Mouse (Mus musculus) embryonic facial prominence, embryonic 12.5 days (tissue): ENCODE results near the gene Cyp2w1. TPM values are rescaled to one million over a fixed set of nuclear protein-coding genes. Genes with fewer than 3 reads are reported as not detected.

Source experiments
- ATAC-seq: fragments of 200-750 bp; cut with Nextera tagmentation; 2 replicates; pipeline ENCODE4 v1.8.0; 2017; ENCODE audit not compliant: insufficient number of reproducible peaks, insufficient read depth, low FRiP score, low TSS enrichment
- H3K27ac ChIP-seq: fragments of 300-500 bp; sonication (generic); 2 replicates; pipeline ENCODE4 v1.5.1; 2016; ENCODE audit warnings: mild to moderate bottlenecking
- H3K27me3 ChIP-seq: fragments of 300-500 bp; sonication (generic); 2 replicates; pipeline ENCODE4 v1.6.1; 2016; ENCODE audit warnings: mild to moderate bottlenecking, moderate library complexity
- H3K36me3 ChIP-seq: fragments of 300-500 bp; sonication (generic); 2 replicates; pipeline ENCODE4 v1.6.1; 2016; ENCODE audit warnings: mild to moderate bottlenecking
- H3K4me1 ChIP-seq: fragments of 300-500 bp; sonication (generic); 2 replicates; pipeline ENCODE4 v1.6.1; 2016
- H3K4me2 ChIP-seq: fragments of 300-500 bp; sonication (generic); replicated peaks from 2 replicates; pipeline ENCODE4 v1.6.1; 2016; ENCODE audit warnings: mild to moderate bottlenecking, moderate library complexity
- H3K4me3 ChIP-seq: fragments of 300-500 bp; sonication (generic); 2 replicates; pipeline ENCODE4 v1.5.1; 2016; ENCODE audit warnings: mild to moderate bottlenecking
- H3K9ac ChIP-seq: fragments of 300-500 bp; sonication (generic); 2 replicates; pipeline ENCODE4 v1.6.1; 2016; ENCODE audit warnings: mild to moderate bottlenecking, moderate library complexity
- H3K9me3 ChIP-seq: fragments of 300-500 bp; sonication (generic); 2 replicates; pipeline ENCODE4 v1.6.1; 2016; ENCODE audit warnings: mild to moderate bottlenecking, moderate library complexity
- WGBS: fragments of 180-500 bp; shearing (Covaris S2); methylation state at CpG from one replicate; pipeline ENCODE4 v1.1.7; 2016; 5-methylcytosine and 5-hydroxymethylcytosine counted together
- microRNA counts: library from miRNA; unstranded; fragments of <30 nt; microRNA quantifications from one replicate; lab custom pipeline; 2017
- microRNA-seq: library from miRNA; unstranded; fragments of <30 nt; microRNA quantifications from one replicate; pipeline ENCODE4, GENCODE M21; 2017
- polyA plus RNA-seq: library from polyadenylated mRNA; unstranded; fragments of >200 nt; fragmentation: Nextera tagmentation; extraction: Ambion mirVana; gene quantifications from 2 replicates; pipeline ENCODE4 v1.2.1, GENCODE M21; 2016

Gene Cyp2w1
- polyA plus RNA-seq, 1 experiment from 2014 or later, result 2.6 TPM

DNA sequence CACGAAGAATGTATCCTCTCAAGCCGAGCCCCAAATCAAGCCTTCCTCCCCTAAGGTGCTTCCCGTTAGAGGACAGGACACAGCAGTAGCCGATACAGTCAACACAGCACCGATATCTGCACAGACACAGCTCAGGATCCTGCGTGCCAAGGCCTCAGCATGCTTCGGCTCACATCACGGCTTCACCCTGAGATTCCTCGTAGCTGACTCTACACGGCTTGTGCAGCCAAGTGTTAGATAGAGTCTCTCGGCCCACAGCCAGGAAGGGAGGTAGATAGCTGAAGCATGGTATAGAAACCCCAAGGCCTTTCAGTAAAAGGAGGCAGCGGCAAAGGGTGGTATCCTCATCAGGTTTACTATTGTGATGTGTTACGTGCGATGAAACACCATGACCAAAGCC lies 47.6 kb downstream of the Cyp2w1 start:
- Histone ChIP-seq H3K4me3 (no peak overlapping the region), H3K27me3 (no peaks in the 10 kb centered on the region), H3K9me3 (no peaks in the 10 kb centered on the region), H3K27ac (no peak overlapping the region), H3K4me2 (no peak overlapping the region), H3K4me1 (0 out of 2 replicates have a peak, but pooled peaks cover 1% of the 10 kb centered on the region), H3K36me3 (no peaks in the 10 kb centered on the region), H3K9ac (no peak overlapping the region)
- no peak for ATAC-seq
- 90% methylated on average over 14 of the region's 14 CpGs for WGBS

DNA sequence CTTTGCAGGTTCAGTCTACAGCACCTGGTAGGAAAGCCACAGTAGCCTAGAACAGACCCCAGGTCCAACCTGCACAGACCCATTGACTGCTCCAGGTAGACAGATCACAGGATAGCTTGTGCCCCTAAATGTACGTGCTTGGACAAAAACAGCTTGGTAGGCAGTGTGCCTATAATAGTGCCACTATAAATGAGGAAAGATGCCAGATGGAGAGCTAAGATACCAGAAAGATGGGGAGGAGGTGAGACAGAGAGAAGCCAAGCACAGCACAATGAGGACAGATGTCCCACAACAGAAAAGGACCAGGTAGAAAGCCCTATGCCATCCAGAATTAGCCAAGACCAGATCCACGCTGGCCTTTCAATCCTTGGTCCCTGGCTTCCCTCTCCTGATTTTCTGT lies 49.7 kb downstream of the Cyp2w1 start:
- Histone ChIP-seq H3K36me3 (no peaks in the 10 kb centered on the region), H3K27ac (no peak overlapping the region), H3K4me3 (no peak overlapping the region), H3K4me1 (peaks cover 17% of the 10 kb centered on the region; the same call in 1 of the 2 replicates), H3K9me3 (no peaks in the 10 kb centered on the region), H3K9ac (no peak overlapping the region), H3K4me2 (no peak overlapping the region), H3K27me3 (no peaks in the 10 kb centered on the region)
- 89% methylated on average over 2 of the region's 2 CpGs for WGBS
- no peak for ATAC-seq

DNA sequence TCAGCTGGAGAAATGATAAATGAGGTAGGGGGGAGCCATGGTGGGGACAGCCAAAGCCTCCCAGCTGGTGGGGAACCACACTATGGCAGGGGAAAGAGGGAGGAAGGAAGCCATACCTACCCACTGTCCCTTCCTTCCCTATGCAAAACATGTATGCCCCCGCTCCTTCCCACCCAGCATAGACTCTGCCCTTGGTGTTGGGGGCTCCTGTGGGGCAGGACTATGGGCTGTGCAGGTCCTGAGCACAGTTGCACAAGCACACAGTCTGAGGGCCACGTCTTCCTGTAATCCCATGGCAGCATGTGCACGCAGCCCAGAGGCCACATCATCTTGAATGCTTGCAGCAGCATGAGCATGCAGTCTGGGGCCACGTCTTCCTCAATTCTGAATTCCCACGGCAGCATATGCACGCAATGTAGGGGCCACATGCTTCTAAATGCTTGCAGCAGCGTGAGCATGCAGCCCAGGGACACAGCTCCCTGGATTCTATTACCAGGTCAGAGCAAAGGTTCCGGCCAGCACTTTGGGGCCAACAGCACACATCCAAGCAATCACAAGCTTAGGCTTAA lies 51.4 kb downstream of the Cyp2w1 start:
- no peak overlapping the region for H3K9ac ChIP-seq
- no peak overlapping the region for H3K27ac ChIP-seq
- H3K4me2 ChIP-seq, result no peak overlapping the region
- no peaks in the 10 kb centered on the region for H3K9me3 ChIP-seq
- no peak for ATAC-seq
- no peaks in the 10 kb centered on the region for H3K36me3 ChIP-seq
- no peaks in the 10 kb centered on the region for H3K27me3 ChIP-seq
- H3K4me1 ChIP-seq, result peaks cover 25% of the 10 kb centered on the region; the same call in 1 of the 2 replicates
- 75% methylated on average over 8 of the region's 8 CpGs for WGBS
- H3K4me3 ChIP-seq, result no peak overlapping the region

DNA sequence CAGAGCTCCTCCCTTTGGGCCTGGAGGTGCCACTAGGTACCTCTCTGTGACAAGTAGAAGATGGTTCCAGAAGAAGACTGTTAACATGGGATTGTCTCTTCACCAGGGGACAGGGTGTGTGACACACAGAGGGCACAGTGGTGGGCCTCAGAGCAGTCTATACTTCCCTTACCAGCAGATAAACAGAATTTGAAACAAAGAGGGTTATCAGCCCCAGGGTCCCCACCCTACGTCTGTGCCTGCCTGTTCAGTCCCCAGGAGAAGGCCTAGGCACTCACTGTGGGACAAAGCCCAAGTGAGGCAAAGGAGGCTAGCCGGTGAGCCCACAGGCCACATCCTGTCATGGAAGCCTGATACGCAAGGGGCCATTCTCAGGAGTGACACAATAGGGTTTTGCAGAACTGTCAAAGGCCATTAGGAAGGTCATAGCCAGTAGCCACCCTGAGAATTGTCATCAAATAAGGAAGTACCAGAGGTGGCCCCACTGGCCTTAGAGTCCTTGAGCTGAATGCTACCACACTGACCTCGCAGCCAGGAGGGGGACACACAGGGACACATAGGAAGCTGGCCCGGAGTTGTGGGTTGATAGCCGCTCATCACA lies 52.5 kb downstream of the Cyp2w1 start, which contains the start of gene C130050O18Rik:
Gene C130050O18Rik, plus strand, starts transcription at position 480 of the 601 bp plus-strand sequence.
- H3K27me3 ChIP-seq, result no peaks in the 10 kb centered on the region
- no peak within 1 kb of the TSS for H3K4me3 ChIP-seq
- H3K9ac ChIP-seq, result no peak within 1 kb of the TSS
- peak within 1 kb of the TSS; percentile 5; the same call in 1 of the 2 replicates for H3K27ac ChIP-seq
- H3K36me3 ChIP-seq, result no peaks in the 10 kb centered on the region
- no peak for ATAC-seq
- 75% methylated on average over 6 of the region's 6 CpGs for WGBS
- no peak within 1 kb of the TSS for H3K4me2 ChIP-seq
- peaks cover 25% of the 10 kb centered on the region; the same call in 1 of the 2 replicates for H3K4me1 ChIP-seq
- no peaks in the 10 kb centered on the region for H3K9me3 ChIP-seq

DNA sequence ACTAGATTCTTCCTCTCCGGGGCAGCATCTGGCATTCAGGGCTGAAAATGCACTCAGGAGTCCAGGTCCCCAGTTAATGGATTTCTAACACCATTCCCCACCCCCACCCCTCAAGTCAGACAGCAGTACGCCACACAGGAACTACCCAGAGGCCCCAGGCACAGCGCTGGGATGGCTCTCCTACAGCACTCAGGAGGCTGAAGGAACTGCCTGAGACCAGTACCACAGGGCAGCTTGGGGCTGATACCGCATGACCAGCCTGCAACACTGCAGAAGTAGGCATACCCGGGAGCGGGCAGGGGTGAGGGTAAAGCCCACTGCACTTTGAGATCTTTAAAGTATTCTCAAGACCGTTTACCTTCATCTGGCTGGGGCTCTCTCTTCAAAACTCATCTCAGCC lies 53.1 kb downstream of the Cyp2w1 start:
- Histone ChIP-seq H3K9me3 (no peaks in the 10 kb centered on the region), H3K36me3 (no peaks in the 10 kb centered on the region), H3K4me3 (no peak overlapping the region), H3K27ac (no peak overlapping the region), H3K4me1 (peaks cover 25% of the 10 kb centered on the region; the same call in 1 of the 2 replicates), H3K4me2 (no peak overlapping the region), H3K27me3 (no peaks in the 10 kb centered on the region), H3K9ac (no peak overlapping the region)
- 67% methylated on average over 7 of the region's 7 CpGs for WGBS
- ATAC-seq, result no peak

DNA sequence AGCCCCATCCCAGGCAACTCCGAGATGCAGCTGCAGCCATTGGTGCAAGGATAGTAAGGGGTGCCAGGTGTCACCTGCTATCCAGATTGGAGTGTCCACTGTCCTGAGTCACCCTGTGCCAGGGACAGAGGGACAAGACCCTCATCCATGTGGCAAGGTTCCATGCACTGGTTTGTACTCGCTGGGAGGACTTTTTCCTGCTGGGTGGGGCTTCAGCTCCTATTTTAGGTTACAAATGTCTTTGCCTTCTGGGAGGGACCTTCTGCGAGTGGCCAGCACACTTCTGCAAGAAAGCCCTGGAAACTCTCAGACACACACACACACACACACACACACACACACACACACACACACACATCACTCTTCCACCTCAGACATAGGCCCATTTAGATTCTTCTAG lies 53.5 kb downstream of the Cyp2w1 start:
- Histone ChIP-seq H3K9me3 (no peaks in the 10 kb centered on the region), H3K36me3 (no peaks in the 10 kb centered on the region), H3K4me1 (peaks cover 25% of the 10 kb centered on the region; the same call in 1 of the 2 replicates), H3K9ac (no peak overlapping the region), H3K27me3 (no peaks in the 10 kb centered on the region), H3K4me2 (no peak overlapping the region), H3K27ac (no peak overlapping the region), H3K4me3 (no peak overlapping the region)
- no peak for ATAC-seq
- WGBS, result 65% methylated on average over 3 of the region's 3 CpGs

MicroRNAs within 50 kb of the gene (microRNA counts, 519-probe panel; counts per million panel counts)
- microRNA mmu-miR-339-3p (lab: Ali Mortazavi, UCI), result 460 counts per million, percentile 65 among the panel's probes with 10 or more counts
- microRNA mmu-miR-339-5p (lab: Ali Mortazavi, UCI), result 460 counts per million, percentile 65 among the panel's probes with 10 or more counts

Small RNA genes lying within 50 kb of the gene (microRNA-seq; reads per million reads assigned to microRNA genes)
- 507 reads per million, percentile 69 among the genes with 10 or more reads in this experiment for gene Mir339

Other genes with a start within 250 kb of the Cyp2w1 start
- gene Prkar1b, start 202.6 kb upstream of the Cyp2w1 start, polyA plus RNA-seq, result 26.2 and 28.5 TPM in 2 replicates
- gene Dnaaf5, start 202.4 kb upstream of the Cyp2w1 start, polyA plus RNA-seq, result 6.0 TPM in 2 replicates
- gene Sun1, start 152.0 kb upstream of the Cyp2w1 start, polyA plus RNA-seq, result 49.3 and 53.0 TPM in 2 replicates
- gene Get4, start 100.3 kb upstream of the Cyp2w1 start, polyA plus RNA-seq, result 157 and 164 TPM in 2 replicates
- gene Adap1, start 27.0 kb upstream of the Cyp2w1 start, polyA plus RNA-seq, result 2.4 and 3.0 TPM in 2 replicates
- gene Cox19, start 1.2 kb upstream of the Cyp2w1 start, polyA plus RNA-seq, result 110 and 112 TPM in 2 replicates
- 1.7 and 1.9 TPM in 2 replicates for gene Gpr146, start 25.1 kb downstream of the Cyp2w1 start, polyA plus RNA-seq
- 0.77 and 1.2 TPM in 2 replicates for gene C130050O18Rik, start 52.7 kb downstream of the Cyp2w1 start, polyA plus RNA-seq
- 1.6 and 1.8 TPM in 2 replicates for gene Gper1, start 70.5 kb downstream of the Cyp2w1 start, polyA plus RNA-seq
- gene 3110082I17Rik, start 107.9 kb downstream of the Cyp2w1 start, polyA plus RNA-seq, result 32.6 and 33.5 TPM in 2 replicates
- 9.6 and 9.9 TPM in 2 replicates for gene Zfand2a, start 131.9 kb downstream of the Cyp2w1 start, polyA plus RNA-seq
- gene Uncx, start 190.9 kb downstream of the Cyp2w1 start, polyA plus RNA-seq, result 5.0 and 6.4 TPM in 2 replicates